Mouse (Mus musculus) neural tube, embryonic 11.5 days (tissue): ENCODE measurements around the gene Pck1. TPM values are rescaled to one million over a fixed set of nuclear protein-coding genes. Genes with fewer than 3 reads are reported as not detected.

Experiments
- ATAC-seq: fragments of 200-750 bp; cut with Nextera tagmentation; 2 replicates; pipeline ENCODE4 v1.8.0; 2017; ENCODE audit warnings: moderate number of reproducible peaks, mild to moderate bottlenecking, moderate TSS enrichment, moderate library complexity; ENCODE audit not compliant: insufficient read depth, low FRiP score, low TSS enrichment
- DNase-seq: peaks from one replicate; pipeline ENCODE4 v3.0.0-alpha.2; 2015; ENCODE audit warnings: low spot score
- H3K27ac ChIP-seq: fragments of 300-500 bp; sonication (generic); 2 replicates; pipeline ENCODE4 v1.5.1; 2014; ENCODE audit warnings: low read depth, mild to moderate bottlenecking, low read length
- H3K27me3 ChIP-seq: fragments of 300-500 bp; sonication (generic); 2 replicates; pipeline ENCODE4 v1.6.1; 2014; ENCODE audit warnings: mild to moderate bottlenecking, low read length, mixed read lengths; ENCODE audit not compliant: control insufficient read depth, insufficient read depth
- H3K36me3 ChIP-seq: fragments of 300-500 bp; sonication (generic); 2 replicates; pipeline ENCODE4 v1.6.1; 2014; ENCODE audit warnings: mild to moderate bottlenecking, low read length, moderate library complexity, mixed read lengths; ENCODE audit not compliant: control insufficient read depth, insufficient read depth
- H3K4me1 ChIP-seq: fragments of 300-500 bp; sonication (generic); 2 replicates; pipeline ENCODE4 v1.6.1; 2014; ENCODE audit warnings: low read length, mixed read lengths; ENCODE audit not compliant: control insufficient read depth, insufficient read depth
- H3K4me2 ChIP-seq: fragments of 300-500 bp; sonication (generic); 2 replicates; pipeline ENCODE4 v1.6.1; 2014; ENCODE audit warnings: low read depth, mild to moderate bottlenecking, moderate library complexity
- H3K4me3 ChIP-seq: fragments of 300-500 bp; sonication (generic); 2 replicates; pipeline ENCODE4 v1.5.1; 2014; ENCODE audit warnings: low read depth, low read length
- H3K9ac ChIP-seq: fragments of 300-500 bp; sonication (generic); 2 replicates; pipeline ENCODE4 v1.6.1; 2014; ENCODE audit warnings: mild to moderate bottlenecking, low read length
- H3K9me3 ChIP-seq: fragments of 300-500 bp; sonication (generic); 2 replicates; pipeline ENCODE4 v1.6.1; 2016; ENCODE audit warnings: low read length; ENCODE audit not compliant: control insufficient read depth
- WGBS: fragments of 180-500 bp; shearing (Covaris S2); extraction: QIAGEN DNeasy Blood & Tissue Kit; methylation state at CpG from one replicate; pipeline ENCODE4 v1.1.7; 2014; 5-methylcytosine and 5-hydroxymethylcytosine counted together
- polyA plus RNA-seq: library from polyadenylated mRNA; unstranded; fragments of >200 nt; fragmentation: Nextera tagmentation; extraction: Ambion mirVana; gene quantifications from 2 replicates; pipeline ENCODE4 v1.2.1, GENCODE M21; 2014

Pck1 gene
- polyA plus RNA-seq, 1 experiment from 2014 or later: not detected

DNA sequence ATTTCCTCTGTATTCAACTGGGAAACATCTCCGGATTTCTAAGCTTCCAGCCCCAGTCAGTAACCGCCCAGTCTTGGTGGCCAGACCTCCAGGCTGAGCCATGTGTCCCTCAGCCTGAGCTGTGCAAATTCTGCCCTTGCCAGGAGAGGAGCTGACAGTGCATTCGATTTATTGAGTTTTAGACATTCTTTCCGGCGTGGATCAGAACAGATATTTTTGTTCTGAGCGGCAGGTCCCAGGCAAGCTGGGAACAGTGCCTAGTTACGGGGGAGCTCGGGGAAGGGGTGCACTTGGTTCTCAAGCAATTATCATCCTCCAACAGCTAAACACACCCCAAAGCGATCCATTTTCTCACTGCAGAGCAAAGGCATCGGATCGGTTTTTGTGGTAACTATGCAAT is 9.2 kb upstream of the Pck1 start:
- H3K4me3 ChIP-seq: no peak overlapping the region
- no peaks in the 10 kb centered on the region for H3K4me1 ChIP-seq
- DNase-seq (no peak), ATAC-seq (no peak)
- no peaks in the 10 kb centered on the region for H3K36me3 ChIP-seq
- no peak overlapping the region for H3K4me2 ChIP-seq
- H3K9me3 ChIP-seq: no peaks in the 10 kb centered on the region
- WGBS: 68% methylated on average over 11 of the region's 11 CpGs
- H3K27me3 ChIP-seq: no peaks in the 10 kb centered on the region
- no peak overlapping the region for H3K27ac ChIP-seq
- no peak overlapping the region for H3K9ac ChIP-seq

DNA sequence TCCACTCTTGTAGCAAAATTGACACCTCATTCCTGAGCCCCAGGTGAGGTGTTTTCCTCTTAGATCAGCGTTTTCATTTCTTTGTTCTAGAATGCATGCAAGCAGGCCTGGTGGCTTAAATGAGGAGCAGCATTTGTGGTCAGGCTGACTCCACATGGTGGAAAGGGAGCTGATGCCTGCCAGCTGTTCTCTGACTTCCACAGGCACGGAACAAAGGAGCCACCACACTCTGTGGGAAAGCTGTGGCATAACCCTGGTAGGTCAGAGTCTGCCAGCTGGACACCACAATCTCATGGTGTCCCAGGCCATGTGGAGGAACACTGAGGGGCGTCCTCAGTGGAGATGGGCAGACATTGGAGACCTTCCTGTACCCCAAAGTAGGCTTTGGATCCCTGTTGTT is 7.0 kb upstream of the Pck1 start:
- 73% methylated on average over 3 of the region's 3 CpGs for WGBS
- Histone ChIP-seq H3K9ac (no peak overlapping the region), H3K4me2 (no peak overlapping the region), H3K36me3 (no peaks in the 10 kb centered on the region), H3K4me1 (no peaks in the 10 kb centered on the region), H3K27me3 (no peaks in the 10 kb centered on the region), H3K9me3 (no peaks in the 10 kb centered on the region), H3K4me3 (no peak overlapping the region), H3K27ac (no peak overlapping the region)
- no peak for ATAC-seq
- DNase-seq: no peak

DNA sequence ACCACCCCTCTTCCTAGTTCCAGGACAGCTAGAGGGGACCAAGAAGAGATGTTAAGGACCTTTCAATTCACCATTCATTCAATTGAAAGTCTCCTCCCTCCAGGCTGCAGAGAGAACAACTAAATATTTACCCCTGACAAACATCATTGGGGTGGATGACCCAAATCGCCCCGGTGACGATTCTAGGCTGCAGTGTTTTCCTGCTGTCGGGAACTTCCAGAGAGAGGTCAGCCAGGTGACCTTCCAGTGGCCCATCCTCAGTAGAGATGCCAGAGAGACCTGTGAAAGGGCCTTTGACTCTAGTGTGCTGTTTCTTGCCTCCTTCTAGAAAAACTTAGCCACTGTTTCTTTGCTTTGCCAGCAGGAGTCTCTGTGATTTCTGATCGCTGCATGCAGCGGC is 6.1 kb upstream of the Pck1 start:
- no peak overlapping the region for H3K9ac ChIP-seq
- ATAC-seq (no peak), DNase-seq (no peak)
- H3K4me2 ChIP-seq: no peak overlapping the region
- H3K9me3 ChIP-seq: no peaks in the 10 kb centered on the region
- no peaks in the 10 kb centered on the region for H3K27me3 ChIP-seq
- H3K4me1 ChIP-seq: no peaks in the 10 kb centered on the region
- no peak overlapping the region for H3K27ac ChIP-seq
- H3K4me3 ChIP-seq: no peak overlapping the region
- WGBS: 81% methylated on average over 6 of the region's 6 CpGs
- H3K36me3 ChIP-seq: no peaks in the 10 kb centered on the region

DNA sequence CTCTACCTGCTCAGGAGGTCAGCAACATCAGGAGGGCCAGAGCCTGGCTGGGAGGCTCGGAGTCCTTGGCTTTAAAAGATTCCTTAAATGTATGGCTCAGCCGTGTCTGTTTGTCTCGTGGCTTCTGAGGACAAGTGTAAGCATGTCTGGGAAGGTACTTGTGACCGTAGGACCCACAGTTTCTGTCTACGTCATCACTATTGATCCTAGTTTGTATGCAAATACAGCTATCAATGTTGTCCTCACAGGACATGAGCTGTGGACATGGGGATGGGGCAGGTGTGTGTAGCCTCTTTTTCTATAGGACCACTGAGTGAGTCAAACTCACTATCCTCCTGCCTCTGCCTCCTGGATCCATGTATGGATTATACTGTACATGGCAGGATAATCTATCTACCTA is 4.8 kb upstream of the Pck1 start:
- 87% methylated on average over 5 of the region's 5 CpGs for WGBS
- Histone ChIP-seq H3K27ac (no peak overlapping the region), H3K9ac (no peak overlapping the region), H3K36me3 (no peaks in the 10 kb centered on the region), H3K4me2 (no peak overlapping the region), H3K4me1 (no peaks in the 10 kb centered on the region), H3K9me3 (no peaks in the 10 kb centered on the region), H3K27me3 (no peaks in the 10 kb centered on the region), H3K4me3 (no peak overlapping the region)
- DNase-seq: no peak
- ATAC-seq: no peak

DNA sequence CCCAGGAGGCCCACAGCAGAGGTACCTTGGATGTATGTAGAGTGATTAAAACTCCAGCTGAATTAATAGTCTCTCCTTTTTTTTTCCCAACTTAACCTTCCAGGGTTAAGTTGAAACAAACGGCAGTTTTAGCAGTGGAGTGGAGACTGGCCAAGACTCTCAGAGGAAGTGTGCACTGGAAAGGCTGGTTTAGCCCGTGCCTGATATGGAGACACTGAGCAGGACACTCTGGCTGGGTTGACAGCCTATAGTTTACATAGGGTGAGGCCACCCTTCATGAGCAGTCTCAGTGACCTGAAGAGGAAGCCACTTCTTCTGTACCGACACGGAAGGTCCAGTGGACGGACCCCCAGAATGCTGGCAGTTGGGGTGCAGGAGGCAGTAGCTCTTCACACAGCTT is 1.5 kb upstream of the Pck1 start:
- no peak for ATAC-seq
- H3K4me3 ChIP-seq: no peak overlapping the region
- H3K36me3 ChIP-seq: no peaks in the 10 kb centered on the region
- no peaks in the 10 kb centered on the region for H3K9me3 ChIP-seq
- 92% methylated on average over 5 of the region's 5 CpGs for WGBS
- H3K9ac ChIP-seq: no peak overlapping the region
- no peaks in the 10 kb centered on the region for H3K27me3 ChIP-seq
- no peak for DNase-seq
- H3K4me2 ChIP-seq: no peak overlapping the region
- no peak overlapping the region for H3K27ac ChIP-seq
- no peaks in the 10 kb centered on the region for H3K4me1 ChIP-seq

DNA sequence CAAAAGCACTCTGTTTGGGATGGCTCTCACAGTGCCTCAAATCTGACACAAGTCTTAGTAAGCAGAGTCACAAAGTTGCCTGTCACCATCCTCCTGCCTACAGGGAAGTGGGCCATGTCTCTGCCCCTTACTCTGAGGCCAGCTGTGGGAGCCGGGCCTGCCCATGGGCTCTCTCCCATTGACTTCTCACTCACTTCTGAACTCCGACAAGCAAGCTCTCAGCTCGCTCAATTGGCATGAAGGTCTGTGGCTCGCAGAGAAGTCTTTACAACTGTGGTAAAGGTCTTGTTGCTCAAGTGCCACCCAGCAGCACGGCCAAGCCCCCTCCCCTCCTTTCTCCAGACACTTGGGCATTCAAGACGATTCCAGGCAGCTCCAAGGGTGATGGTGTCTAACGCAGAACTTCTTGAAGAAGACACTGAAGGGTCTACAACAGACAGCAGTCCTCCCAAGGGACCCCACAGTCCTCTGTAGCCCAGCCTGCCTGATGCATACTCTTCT is 1.0 kb upstream of the Pck1 start:
- ATAC-seq: no peak
- H3K27ac ChIP-seq: no peak overlapping the region
- H3K36me3 ChIP-seq: no peaks in the 10 kb centered on the region
- no peak overlapping the region for H3K4me2 ChIP-seq
- DNase-seq: no peak
- 87% methylated on average over 7 of the region's 7 CpGs for WGBS
- no peak overlapping the region for H3K9ac ChIP-seq
- no peak overlapping the region for H3K4me3 ChIP-seq
- H3K4me1 ChIP-seq: no peaks in the 10 kb centered on the region
- H3K9me3 ChIP-seq: no peaks in the 10 kb centered on the region
- H3K27me3 ChIP-seq: no peaks in the 10 kb centered on the region

DNA sequence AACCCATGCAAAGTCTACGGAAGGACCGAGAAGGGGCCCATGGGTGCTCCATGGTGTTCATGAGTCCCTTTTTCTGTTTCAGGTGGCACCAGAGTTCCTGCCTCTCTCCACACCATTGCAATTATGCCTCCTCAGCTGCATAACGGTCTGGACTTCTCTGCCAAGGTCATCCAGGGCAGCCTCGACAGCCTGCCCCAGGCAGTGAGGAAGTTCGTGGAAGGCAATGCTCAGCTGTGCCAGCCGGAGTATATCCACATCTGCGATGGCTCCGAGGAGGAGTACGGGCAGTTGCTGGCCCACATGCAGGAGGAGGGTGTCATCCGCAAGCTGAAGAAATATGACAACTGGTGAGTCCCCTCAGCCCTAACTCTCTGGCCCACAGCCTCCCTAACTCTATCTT is 418 bp downstream of the Pck1 start:
- H3K9ac ChIP-seq: no peak overlapping the region
- no peaks in the 10 kb centered on the region for H3K27me3 ChIP-seq
- H3K4me3 ChIP-seq: no peak overlapping the region
- WGBS: 92% methylated on average over 10 of the region's 10 CpGs
- H3K27ac ChIP-seq: no peak overlapping the region
- no peak for ATAC-seq
- no peaks in the 10 kb centered on the region for H3K9me3 ChIP-seq
- no peak for DNase-seq
- no peaks in the 10 kb centered on the region for H3K36me3 ChIP-seq
- H3K4me1 ChIP-seq: no peaks in the 10 kb centered on the region
- H3K4me2 ChIP-seq: no peak overlapping the region

DNA sequence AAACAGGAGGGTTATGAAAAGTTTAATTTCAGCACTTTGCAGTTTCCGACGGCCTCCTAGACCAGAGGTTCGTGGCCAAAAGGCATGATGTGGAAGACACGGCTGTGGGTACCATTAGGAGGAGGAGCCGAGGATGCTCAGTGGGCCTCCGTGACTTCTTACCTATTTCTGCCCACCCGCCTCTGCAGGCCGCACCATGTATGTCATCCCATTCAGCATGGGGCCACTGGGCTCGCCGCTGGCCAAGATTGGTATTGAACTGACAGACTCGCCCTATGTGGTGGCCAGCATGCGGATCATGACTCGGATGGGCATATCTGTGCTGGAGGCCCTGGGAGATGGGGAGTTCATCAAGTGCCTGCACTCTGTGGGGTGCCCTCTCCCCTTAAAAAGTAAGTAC is 1.7 kb downstream of the Pck1 start:
- no peaks in the 10 kb centered on the region for H3K36me3 ChIP-seq
- H3K4me1 ChIP-seq: no peaks in the 10 kb centered on the region
- no peaks in the 10 kb centered on the region for H3K9me3 ChIP-seq
- no peak for ATAC-seq
- no peak overlapping the region for H3K4me2 ChIP-seq
- no peak overlapping the region for H3K4me3 ChIP-seq
- DNase-seq: no peak
- H3K27me3 ChIP-seq: no peaks in the 10 kb centered on the region
- H3K27ac ChIP-seq: no peak overlapping the region
- WGBS: 93% methylated on average over 13 of the region's 13 CpGs
- H3K9ac ChIP-seq: no peak overlapping the region

DNA sequence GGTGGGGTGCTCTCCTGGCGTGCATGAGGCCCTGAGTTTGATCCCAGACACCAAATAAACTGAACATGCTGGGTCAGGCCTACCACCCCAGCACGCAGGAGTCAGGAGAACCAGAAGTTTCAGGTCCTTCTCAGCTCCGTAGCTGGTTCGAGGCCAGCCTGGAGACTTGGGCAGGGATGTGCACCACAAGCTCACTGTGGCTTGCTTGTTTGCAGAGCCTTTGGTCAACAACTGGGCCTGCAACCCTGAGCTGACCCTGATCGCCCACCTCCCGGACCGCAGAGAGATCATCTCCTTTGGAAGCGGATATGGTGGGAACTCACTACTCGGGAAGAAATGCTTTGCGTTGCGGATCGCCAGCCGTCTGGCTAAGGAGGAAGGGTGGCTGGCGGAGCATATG is 2.1 kb downstream of the Pck1 start:
- WGBS: 91% methylated on average over 14 of the region's 14 CpGs
- Histone ChIP-seq H3K27me3 (no peaks in the 10 kb centered on the region), H3K9ac (no peak overlapping the region), H3K36me3 (no peaks in the 10 kb centered on the region), H3K4me1 (no peaks in the 10 kb centered on the region), H3K4me3 (no peak overlapping the region), H3K27ac (no peak overlapping the region), H3K4me2 (no peak overlapping the region), H3K9me3 (no peaks in the 10 kb centered on the region)
- no peak for DNase-seq
- ATAC-seq: no peak
